Mouse (Mus musculus) lung, postnatal 0 days (tissue): Measurements from ENCODE around the gene Cfap43.

Experiments used
- CTCF ChIP-seq: IDR thresholded peaks from 2 replicates; pipeline ENCODE4 v1.5.1; 2016; ENCODE audit warnings: antibody characterized with exemption, mild to moderate bottlenecking
- EP300 ChIP-seq: IDR thresholded peaks from 2 replicates; pipeline ENCODE4 v1.6.1; 2016; ENCODE audit warnings: antibody characterized with exemption, mild to moderate bottlenecking, control low read depth

GRCm38 (mm10) chr19:47725643-47726140 is 193.4 kb downstream of the Cfap43 start:
- no peak for TF ChIP-seq CTCF
- TF ChIP-seq EP300, result no peak
